Mouse (Mus musculus) right cerebral cortex, postnatal 25 days (tissue): ENCODE measurements around the gene Nphs1.
"Not testable (repeated sequence)": the region's sequence is repeated elsewhere in the genome, so short reads cannot be mapped to it uniquely, and the experiment has no call there.

Source experiments
- DNase-seq: peaks from one replicate; pipeline ENCODE4 v3.0.0; 2022

Gene Nphs1

DNA sequence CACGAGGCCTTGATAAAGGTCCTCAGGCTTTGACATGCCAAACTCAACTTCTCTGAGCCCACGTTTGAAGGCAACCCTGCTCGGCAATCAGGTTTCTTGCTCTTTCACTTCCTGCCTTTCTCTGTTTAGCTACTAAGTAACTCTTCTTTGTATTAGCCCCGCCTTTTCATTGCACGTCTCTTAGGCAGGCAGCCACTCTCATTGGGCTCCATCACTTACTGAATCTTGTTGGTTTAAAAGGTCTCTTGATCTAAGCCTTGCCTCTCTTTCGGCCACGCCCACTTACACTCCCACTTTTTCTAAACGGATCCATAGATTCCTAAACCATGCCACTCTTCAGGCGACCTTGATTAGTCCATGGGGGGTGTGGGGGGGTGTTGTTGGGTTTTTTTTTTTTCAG is 14.4 kb upstream of the Nphs1 start:
- no peak for DNase-seq

DNA sequence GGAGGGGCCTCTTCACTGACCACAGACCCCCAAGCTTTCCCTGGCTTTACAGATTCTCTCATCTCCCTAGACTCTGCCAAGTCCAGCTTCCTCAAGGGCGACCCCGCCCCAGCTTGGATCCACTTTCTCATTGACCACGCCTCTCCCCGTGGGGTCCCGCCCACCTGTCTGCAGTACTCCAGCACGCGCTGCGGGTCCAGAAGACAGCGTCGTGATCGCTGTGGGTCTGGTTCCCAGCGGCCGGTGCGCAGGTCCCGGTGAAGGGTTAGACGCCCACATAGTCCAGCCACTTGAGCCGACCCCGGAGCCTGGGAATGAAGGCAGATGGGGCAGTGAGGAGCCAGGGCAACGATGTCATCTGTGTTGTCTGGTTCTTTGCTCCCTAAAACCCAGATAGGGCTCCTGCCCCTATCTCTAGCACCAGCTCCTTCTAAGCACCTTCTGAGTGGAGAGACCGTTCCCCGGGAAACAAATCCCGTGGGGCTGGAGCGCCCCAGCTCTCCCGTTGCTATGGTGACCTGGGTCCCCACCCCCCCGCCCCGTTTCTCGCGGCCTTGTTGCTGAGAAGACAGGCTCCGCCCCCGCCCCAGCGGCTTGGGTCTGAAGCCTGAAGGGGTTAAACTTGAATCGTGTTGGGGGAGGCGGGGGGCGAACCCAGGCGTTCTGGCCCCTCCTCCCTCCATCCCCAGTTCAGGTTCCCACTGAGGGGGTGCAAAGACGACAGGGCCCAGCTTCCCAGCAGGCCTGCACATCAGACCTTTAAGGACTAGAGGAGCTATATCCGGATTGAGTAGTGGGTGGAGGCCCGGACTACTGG is 13.8 kb upstream of the Nphs1 start:
- peak; percentile 78 for DNase-seq

GRCm38 (mm10) chr7:30444971-30445751 is 13.0 kb upstream of the Nphs1 start, which contains the start of gene Aplp1:
TSS of gene Aplp1 (minus strand) at chr7:30445535.
- DNase-seq = peak; percentile 89

DNA sequence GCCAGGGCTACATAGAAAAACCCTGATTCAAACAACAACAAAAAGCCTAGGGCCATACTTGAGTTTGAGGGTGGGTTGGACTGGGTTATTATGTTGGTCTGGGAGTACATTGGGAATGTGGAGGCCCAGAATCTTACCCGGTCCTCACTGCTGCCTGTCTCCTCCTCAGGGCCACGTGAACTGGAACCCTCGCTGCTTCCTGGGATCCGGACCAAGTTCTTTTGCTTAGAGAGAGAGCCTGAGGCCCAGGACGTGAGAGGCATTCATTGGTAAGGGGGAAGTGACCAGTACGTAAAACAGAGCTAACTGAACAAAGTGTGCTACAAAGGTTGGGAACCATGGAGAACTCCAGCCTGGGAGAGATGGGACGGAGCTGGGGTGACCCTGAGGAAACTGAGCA is 7.9 kb upstream of the Nphs1 start:
- DNase-seq = no peak

DNA sequence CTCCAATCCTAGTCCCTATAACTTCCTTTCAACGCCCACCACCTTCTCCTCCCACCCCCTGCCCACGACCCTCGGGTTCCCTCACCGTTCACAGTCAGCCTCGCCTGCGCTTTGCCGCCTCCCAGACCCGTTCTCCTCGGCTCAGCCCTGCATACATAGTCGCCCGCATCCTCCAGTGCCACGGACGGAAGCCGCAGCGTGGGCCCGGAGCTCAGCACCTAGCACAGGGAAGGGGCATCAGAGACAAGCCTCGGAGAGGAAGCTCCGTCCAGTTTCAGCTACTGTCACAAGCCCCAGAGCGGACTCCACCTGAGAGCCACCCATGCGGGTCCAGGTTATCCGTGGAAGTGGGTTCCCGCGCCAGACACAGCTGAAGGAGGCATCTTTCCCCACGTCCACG is 4.8 kb upstream of the Nphs1 start:
- no peak for DNase-seq

GRCm38 (mm10) chr7:30453766-30454165 is 4.3 kb upstream of the Nphs1 start:
- no peak for DNase-seq

GRCm38 (mm10) chr7:30454259-30454658 is 3.9 kb upstream of the Nphs1 start:
- DNase-seq = no peak

DNA sequence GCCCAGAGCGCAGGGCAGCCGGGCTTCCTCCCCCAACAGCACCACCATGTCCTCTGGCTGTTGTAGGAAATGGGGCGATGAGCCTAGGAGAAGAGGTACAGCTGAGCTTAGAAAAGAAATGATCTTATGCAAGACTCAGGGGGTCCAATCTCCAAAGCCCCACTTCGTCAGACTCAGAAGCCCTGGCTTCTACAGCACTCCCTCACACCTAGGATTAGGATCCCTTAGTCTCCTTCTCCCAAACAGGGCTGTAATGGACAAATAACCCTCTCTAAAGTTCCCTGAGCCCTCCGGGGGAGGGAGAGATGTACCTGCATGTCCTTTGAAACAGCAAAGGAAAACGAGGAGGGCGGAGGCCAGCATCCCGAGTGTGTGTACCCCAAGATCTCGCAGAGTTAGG is 1.6 kb upstream of the Nphs1 start:
- DNase-seq = no peak

DNA sequence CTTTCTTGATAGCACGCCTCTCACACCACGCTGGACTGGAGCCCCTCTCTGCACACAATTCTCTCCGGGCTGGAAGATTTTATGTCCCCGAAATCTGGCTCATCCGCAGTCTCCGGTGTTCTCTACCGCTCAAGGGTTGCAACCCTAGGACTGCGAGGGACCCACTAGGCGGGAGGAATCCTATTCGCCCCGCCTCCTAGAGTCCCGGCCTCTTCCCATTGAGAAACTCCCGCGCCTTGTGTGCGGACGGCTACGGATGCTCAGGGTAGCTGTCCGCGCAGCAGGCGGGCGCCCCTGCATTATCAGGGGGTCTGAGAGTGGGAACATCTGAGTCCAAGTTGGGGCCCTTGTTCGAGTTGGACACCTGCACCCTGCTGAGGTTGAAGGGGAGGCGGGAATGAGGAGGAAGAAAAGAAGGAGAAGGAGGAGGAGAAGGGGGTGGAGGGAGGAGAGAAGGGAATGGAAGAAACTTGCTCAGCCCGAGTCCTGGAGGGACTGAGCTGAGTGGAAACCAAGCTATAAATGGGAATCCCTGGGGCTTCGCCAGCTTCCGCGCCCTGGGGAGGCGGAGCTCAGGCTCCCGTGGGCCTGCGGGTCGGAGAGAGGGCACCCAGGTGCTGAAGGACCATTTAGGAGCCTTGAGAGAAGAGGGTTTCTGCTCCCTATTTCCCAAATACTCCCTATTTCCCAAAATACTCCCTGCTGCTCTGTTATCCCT is 1.0 kb upstream of the Nphs1 start:
- DNase-seq = no peak

DNA sequence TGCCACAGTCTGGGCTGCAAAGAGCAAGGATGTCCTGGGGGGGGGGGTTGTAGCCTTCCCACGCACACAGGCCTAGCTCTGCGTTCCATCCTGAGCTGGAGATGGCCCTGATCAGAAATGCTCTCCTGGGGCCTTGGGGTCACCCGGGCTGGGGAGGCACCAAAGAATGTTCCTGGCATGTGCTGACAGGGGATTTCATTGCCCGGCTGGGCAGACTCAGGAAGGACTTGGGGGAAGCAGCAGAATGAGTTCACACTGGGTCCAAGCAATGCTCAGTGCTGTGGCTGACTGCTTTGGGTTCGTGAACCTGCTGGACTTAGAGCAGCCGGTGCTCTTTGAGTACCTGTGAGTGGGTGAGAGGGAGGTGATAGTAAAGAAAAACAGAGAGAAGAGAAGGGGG is 1.4 kb downstream of the Nphs1 start:
- no peak for DNase-seq

GRCm38 (mm10) chr7:30463568-30463967 is 5.5 kb downstream of the Nphs1 start:
- DNase-seq = no peak

- DNase-seq = no peak
Measured at GRCm38 (mm10) chr7:30463996-30464395, 5.9 kb downstream of the Nphs1 start.

- no peak for DNase-seq
Measured at GRCm38 (mm10) chr7:30464816-30465300, 6.7 kb downstream of the Nphs1 start.

DNA sequence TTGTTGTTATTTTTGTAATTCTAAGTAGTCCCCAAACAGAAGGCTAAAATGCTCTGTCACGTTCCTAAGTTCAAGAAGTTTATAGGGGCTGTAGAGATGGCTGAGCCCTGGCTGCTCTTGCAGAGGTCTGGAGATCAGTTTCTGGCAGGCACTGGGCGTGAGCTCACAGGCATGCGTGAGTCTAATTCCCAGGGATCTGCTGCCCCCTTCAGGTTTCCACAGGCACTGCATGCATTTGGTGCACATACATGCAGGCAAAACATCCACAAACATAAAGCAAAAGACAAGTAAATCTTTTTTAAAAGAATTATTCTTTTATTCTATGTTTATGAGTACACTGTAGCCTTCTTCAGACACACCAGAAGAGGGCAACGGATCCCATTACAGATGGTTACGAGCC is 14.3 kb downstream of the Nphs1 start:
- no peak for DNase-seq

DNA sequence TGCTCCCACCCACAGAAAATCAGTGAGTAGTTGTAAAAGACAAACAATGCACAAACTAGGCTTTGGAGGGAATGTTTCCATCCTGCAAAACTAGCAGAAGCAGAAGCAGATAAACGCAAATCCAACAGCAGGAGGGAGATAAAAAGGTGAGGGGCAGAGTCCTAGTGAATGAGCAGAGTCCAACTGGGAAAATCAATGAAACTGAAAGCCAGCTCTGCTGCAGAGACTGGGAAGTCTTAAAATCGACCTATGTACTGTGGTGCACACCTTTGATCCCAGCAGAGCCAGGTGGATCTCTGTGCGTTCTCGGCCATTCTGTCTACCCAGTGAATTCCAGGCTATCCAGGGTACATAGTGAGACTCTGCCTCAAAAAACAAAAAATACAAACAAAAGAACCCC is 16.9 kb downstream of the Nphs1 start:
- DNase-seq = no peak

DNA sequence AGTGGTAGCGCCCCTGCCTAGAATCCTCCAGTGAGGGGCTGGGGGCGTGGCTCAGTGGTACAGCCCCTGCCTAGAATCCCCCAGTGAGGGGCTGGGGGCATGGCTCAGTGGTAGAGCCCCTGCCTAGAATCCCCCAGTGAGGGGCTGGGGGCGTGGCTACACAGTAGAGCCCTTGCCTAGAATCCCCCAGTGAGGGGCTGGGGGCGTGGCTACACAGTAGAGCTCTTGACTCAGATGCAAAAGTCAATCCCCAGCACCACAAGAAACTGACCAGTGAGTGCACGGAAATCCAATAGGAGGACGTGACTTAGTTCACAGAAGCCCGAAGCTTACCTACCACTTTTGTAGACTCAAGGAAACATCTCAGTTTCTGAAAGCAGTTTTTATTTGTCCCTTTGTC is 18.0 kb downstream of the Nphs1 start:
- not testable (repeated sequence) for DNase-seq

GRCm38 (mm10) chr7:30477415-30478381 is 19.6 kb downstream of the Nphs1 start:
- DNase-seq = peak; percentile 72

- DNase-seq = no peak
Measured at GRCm38 (mm10) chr7:30484250-30484649, 26.1 kb downstream of the Nphs1 start.

GRCm38 (mm10) chr7:30490251-30490956 is 32.3 kb downstream of the Nphs1 start:
- DNase-seq = peak; percentile 40

DNA sequence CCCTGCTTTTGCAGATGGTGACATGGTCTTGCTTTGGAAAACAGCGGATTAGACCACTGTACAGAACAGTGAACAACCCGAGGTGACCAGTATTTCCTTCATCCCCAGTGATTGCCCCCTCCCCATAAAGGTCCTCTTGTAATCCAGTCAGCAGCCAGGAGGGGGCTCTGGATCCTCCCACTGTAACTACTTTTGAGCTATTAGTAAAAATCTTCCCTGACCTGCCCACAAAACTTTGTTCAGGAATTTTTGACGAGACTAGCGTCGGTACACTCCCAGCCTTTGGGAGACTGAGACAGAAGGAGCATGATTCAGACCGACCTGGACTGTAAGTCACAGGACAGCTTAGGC is 32.8 kb downstream of the Nphs1 start:
- DNase-seq = no peak

- DNase-seq = peak; percentile 31
Measured at GRCm38 (mm10) chr7:30492765-30493164, 34.6 kb downstream of the Nphs1 start.
